Mouse (Mus musculus) liver, postnatal 0 days (tissue): ENCODE measurements around the gene Flywch1. TPM values are rescaled to one million over a fixed set of nuclear protein-coding genes. Genes with fewer than 3 reads are reported as not detected.
A peak's percentile ranks its signal among the peaks of the same experiment; 100 is the strongest.

Source experiments
- ATAC-seq: fragments of 200-750 bp; cut with Nextera tagmentation; 2 replicates; pipeline ENCODE4 v1.8.0; 2017; ENCODE audit warnings: mild to moderate bottlenecking, moderate library complexity
- DNase-seq: peaks from one replicate; pipeline ENCODE4 v3.0.0-alpha.2; 2016
- H3K27ac ChIP-seq: fragments of 300-500 bp; sonication (generic); 2 replicates; pipeline ENCODE4 v1.5.1; 2014; ENCODE audit warnings: antibody characterized with exemption, moderate library complexity, mild to moderate bottlenecking, low read depth
- H3K27me3 ChIP-seq: fragments of 300-500 bp; sonication (generic); 2 replicates; pipeline ENCODE4 v1.6.1; 2014; ENCODE audit warnings: low read length, control low read depth, mixed read lengths; ENCODE audit not compliant: insufficient read depth
- H3K36me3 ChIP-seq: fragments of 300-500 bp; sonication (generic); replicated peaks from 2 replicates; pipeline ENCODE4 v1.6.1; 2014; ENCODE audit warnings: mild to moderate bottlenecking, control low read depth, low read length, moderate library complexity, mixed read lengths; ENCODE audit not compliant: insufficient read depth
- H3K4me1 ChIP-seq: fragments of 300-500 bp; sonication (generic); 2 replicates; pipeline ENCODE4 v1.6.1; 2014; ENCODE audit warnings: antibody characterized with exemption, mild to moderate bottlenecking, control low read depth; ENCODE audit not compliant: insufficient read depth
- H3K4me2 ChIP-seq: fragments of 300-500 bp; sonication (generic); 2 replicates; pipeline ENCODE4 v1.6.1; 2014; ENCODE audit warnings: low read depth, mild to moderate bottlenecking, low read length, moderate library complexity, mixed read lengths
- H3K4me3 ChIP-seq: fragments of 300-500 bp; sonication (generic); 2 replicates; pipeline ENCODE4 v1.5.1; 2014; ENCODE audit warnings: low read depth, low read length
- H3K9ac ChIP-seq: fragments of 300-500 bp; sonication (generic); replicated peaks from 2 replicates; pipeline ENCODE4 v1.6.1; 2014; ENCODE audit warnings: mild to moderate bottlenecking, moderate library complexity
- H3K9me3 ChIP-seq: fragments of 300-500 bp; sonication (generic); 2 replicates; pipeline ENCODE4 v1.6.1; 2016; ENCODE audit warnings: mild to moderate bottlenecking, control low read depth, low read length, mixed read lengths
- CTCF ChIP-seq: sonication (generic); IDR thresholded peaks from 2 replicates; pipeline ENCODE4 v1.5.1; 2016; ENCODE audit warnings: antibody characterized with exemption, low read depth
- EP300 ChIP-seq: IDR thresholded peaks from 2 replicates; pipeline ENCODE4 v1.6.1; 2016; ENCODE audit warnings: antibody characterized with exemption, low read depth, mild to moderate bottlenecking
- WGBS: fragments of 180-500 bp; shearing (Covaris S2); extraction: QIAGEN DNeasy Blood & Tissue Kit; methylation state at CpG from one replicate; pipeline ENCODE4 v1.1.7; 2014; ENCODE audit not compliant: insufficient replicate concordance; 5-methylcytosine and 5-hydroxymethylcytosine counted together
- polyA plus RNA-seq: library from polyadenylated mRNA; unstranded; fragments of >200 nt; fragmentation: Nextera tagmentation; extraction: Ambion mirVana; gene quantifications from 2 replicates; pipeline ENCODE4 v1.2.1, GENCODE M21; 2015

Gene Flywch1
- polyA plus RNA-seq, 1 experiment from 2014 or later = 11.9 TPM

DNA sequence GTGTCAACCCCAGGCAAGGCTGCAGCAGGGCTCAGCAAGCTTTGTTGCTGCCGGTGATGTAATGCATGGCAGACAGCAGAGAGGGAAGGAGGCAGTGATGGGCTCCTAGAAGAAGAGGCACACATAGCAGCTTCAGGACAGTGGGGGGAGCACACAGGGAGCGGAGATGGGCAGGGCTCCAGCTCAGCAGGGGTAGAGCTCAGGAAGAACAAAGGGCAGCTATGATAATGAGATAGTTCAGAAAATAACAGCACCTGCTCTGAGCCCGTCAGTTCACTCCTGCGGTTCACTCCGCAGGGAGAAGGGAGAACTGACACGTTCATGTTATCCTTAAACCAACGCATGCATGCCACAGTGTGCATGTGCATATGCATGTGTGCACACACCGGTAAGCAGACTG lies 12.6 kb downstream of the Flywch1 start:
- H3K9me3 ChIP-seq = no peaks in the 10 kb centered on the region
- 0 out of 2 replicates have a peak, but pooled peaks cover 5% of the 10 kb centered on the region for H3K36me3 ChIP-seq
- WGBS = 87% methylated on average over 8 of the region's 8 CpGs
- no peak for TF ChIP-seq CTCF
- no peak for TF ChIP-seq EP300
- H3K27ac ChIP-seq = no peak overlapping the region
- DNase-seq (no peak), ATAC-seq (no peak)
- H3K9ac ChIP-seq = no peak overlapping the region
- H3K4me1 ChIP-seq = no peaks in the 10 kb centered on the region
- H3K27me3 ChIP-seq = no peaks in the 10 kb centered on the region
- H3K4me2 ChIP-seq = no peak overlapping the region
- no peak overlapping the region for H3K4me3 ChIP-seq

DNA sequence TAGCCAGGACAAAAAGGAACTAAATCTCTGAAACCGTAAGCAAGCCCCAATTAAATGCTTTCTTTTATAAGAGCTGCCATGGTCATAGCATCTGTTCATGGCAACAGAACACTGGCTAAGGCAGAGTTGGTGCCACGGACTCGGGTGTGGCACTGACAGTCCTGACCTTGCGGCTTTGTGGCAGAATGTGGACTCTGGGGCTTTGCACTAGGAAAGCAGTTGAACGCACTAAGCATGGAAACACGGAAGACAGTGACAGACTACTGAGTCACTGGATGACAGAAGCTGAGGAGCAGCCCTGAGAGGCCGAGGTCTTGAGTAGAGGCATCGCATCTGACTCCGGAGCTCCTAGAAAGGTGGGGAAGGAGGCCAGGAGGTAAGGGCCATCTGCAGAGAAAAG lies 13.8 kb downstream of the Flywch1 start:
- no peaks in the 10 kb centered on the region for H3K4me1 ChIP-seq
- no peak overlapping the region for H3K4me2 ChIP-seq
- no peak overlapping the region for H3K27ac ChIP-seq
- no peak overlapping the region for H3K9ac ChIP-seq
- H3K4me3 ChIP-seq = no peak overlapping the region
- 0 out of 2 replicates have a peak, but pooled peaks cover 9% of the 10 kb centered on the region for H3K36me3 ChIP-seq
- no peaks in the 10 kb centered on the region for H3K9me3 ChIP-seq
- WGBS = 93% methylated on average over 9 of the region's 9 CpGs
- TF ChIP-seq CTCF = no peak
- TF ChIP-seq EP300 = no peak
- no peaks in the 10 kb centered on the region for H3K27me3 ChIP-seq
- ATAC-seq = no peak
- no peak for DNase-seq

DNA sequence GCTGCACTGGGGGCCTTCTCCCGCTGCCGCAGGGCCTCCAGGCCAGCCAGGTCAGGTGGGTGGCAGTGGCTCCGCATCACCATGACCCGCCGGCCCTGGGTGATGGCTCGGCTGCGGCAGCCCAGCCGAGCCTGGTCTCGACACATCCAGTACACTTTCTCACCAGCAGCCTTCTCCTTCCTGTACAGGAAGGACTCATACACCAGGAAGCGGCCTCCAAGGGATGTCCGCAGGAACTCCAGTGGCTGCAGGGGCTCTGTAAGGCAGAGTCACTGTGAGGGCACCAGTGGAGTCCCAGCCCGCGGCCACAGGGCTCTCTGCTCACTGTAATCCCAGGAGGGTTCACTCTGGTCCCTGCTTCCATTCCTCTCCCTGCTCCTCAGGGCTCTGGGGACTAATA lies 15.7 kb downstream of the Flywch1 start:
- peak overlapping the region; percentile 55; the same call in 1 of the 2 replicates for H3K27ac ChIP-seq
- 0 out of 2 replicates have a peak, but pooled peaks cover 7% of the 10 kb centered on the region for H3K36me3 ChIP-seq
- H3K4me3 ChIP-seq = no peak overlapping the region
- no peaks in the 10 kb centered on the region for H3K27me3 ChIP-seq
- TF ChIP-seq CTCF (no peak), EP300 (no peak)
- ATAC-seq (peak; percentile 59), DNase-seq (no peak)
- no peaks in the 10 kb centered on the region for H3K9me3 ChIP-seq
- 72% methylated on average over 13 of the region's 13 CpGs for WGBS
- no peak overlapping the region for H3K9ac ChIP-seq
- H3K4me2 ChIP-seq = no peak overlapping the region
- no peaks in the 10 kb centered on the region for H3K4me1 ChIP-seq

DNA sequence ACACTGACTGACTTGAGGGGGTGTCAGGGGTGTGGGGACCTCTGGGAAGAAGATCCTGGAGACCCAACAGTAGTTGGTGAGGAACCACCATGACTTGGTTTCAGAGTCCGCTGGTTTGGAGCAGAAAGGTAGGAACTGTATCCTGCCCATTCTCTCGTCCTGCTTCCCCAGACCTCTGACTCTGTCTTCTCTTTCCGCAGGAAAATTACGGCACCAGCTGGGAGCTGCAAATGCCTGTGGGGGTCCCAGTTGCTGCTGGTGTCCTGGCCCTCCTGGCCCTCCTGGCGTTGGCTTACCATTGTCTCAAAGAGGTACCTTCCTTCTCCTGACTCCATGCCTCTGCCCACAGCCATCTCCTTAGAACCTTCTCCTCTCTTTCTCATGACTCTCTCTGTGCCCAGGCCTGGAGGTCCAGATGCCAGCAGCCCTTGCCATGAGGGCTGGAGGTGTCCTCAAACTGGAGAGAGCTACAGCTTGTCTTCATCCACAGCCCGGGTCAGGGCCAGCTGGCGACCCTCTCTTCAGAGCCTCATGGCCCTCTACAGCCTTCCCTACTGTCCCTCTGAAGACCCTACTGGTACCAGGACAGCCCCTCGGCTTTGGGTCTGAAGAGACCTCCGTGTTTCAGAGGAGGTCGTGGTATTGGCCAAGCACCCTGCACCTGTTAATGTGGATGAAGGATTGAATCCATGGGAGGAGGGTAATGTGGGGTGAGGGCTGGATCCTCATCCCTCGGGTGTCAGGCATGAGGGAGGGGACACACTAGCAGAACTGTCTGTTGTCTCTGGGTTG lies 21.8 kb downstream of the Flywch1 start:
- 0 out of 2 replicates have a peak, but pooled peaks cover 4% of the 10 kb centered on the region for H3K36me3 ChIP-seq
- TF ChIP-seq CTCF = no peak
- TF ChIP-seq EP300 = no peak
- H3K27ac ChIP-seq = no peak overlapping the region
- H3K9ac ChIP-seq = no peak overlapping the region; the same call in 1 of the 2 replicates
- peak overlapping the region; percentile 67 for H3K4me2 ChIP-seq
- peaks cover 25% of the 10 kb centered on the region for H3K27me3 ChIP-seq
- ATAC-seq (no peak), DNase-seq (no peak)
- peak overlapping the region; percentile 42 for H3K4me3 ChIP-seq
- peaks cover 14% of the 10 kb centered on the region for H3K4me1 ChIP-seq
- WGBS = 66% methylated on average over 11 of the region's 11 CpGs
- H3K9me3 ChIP-seq = no peaks in the 10 kb centered on the region

DNA sequence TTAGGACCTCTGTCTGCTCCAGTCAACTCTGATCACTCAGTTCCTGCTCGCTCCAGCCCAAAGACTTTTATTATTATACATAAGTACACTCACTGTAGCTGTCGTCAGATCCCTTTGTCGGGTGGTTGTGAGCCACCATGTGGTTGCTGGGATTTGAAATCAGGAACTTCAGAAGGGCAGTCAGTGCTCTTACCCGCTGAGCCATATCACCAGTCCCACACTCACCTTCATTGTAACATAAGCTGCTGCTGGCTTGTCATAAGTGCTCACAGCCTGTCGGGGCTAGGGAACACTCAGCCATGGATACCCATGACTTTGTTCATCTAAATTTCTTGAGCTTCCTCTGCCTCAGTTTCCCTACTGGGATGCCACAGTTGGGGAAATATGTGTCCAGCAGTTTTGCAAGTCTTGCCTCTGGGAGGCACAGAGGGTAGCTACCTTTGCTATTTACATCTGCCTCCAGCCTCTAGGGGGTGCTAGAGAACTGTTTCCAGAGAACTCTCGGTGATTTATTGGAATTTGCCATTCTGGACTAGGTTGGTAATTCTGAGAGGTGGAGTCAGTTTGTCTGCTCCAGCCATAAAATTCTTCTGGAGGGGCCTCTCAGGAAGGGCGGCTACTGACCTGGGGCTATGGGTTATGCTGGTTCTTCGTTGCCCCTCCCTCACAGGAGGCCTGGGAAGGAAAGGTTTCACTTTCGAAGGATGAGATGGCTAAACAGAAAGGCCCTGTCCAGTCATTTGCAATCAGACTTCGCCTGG lies 22.6 kb downstream of the Flywch1 start:
- Histone ChIP-seq H3K4me3 (peak overlapping the region; percentile 42), H3K27me3 (peaks cover 33% of the 10 kb centered on the region), H3K4me2 (peak overlapping the region; percentile 67), H3K27ac (no peak overlapping the region), H3K4me1 (peaks cover 14% of the 10 kb centered on the region), H3K9me3 (no peaks in the 10 kb centered on the region), H3K36me3 (0 out of 2 replicates have a peak, but pooled peaks cover 4% of the 10 kb centered on the region), H3K9ac (no peak overlapping the region; the same call in 1 of the 2 replicates)
- TF ChIP-seq EP300 (no peak), CTCF (peak; percentile 90)
- WGBS = 20% methylated on average over 10 of the region's 10 CpGs
- DNase-seq (peak; percentile 72), ATAC-seq (peak; percentile 71)

DNA sequence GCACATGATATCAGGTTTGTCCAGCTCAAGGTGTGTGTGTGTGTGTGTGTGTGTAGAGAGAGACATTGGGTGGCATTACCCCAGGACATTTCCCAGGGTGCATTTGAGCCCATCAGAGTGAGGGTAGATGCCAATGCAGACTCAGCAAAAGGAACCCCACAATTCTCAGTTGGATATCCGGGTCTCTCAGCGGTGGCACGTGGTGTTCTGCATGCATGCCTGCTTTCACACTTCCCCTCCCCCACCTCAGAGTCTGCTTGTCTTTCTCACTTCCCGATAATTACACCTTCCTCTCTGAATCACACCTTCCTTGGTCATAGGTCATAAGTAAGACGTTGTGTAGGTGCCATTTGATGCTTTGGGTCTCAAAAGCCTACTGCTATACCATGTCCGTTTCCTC lies 23.4 kb downstream of the Flywch1 start:
- H3K4me1 ChIP-seq = peaks cover 14% of the 10 kb centered on the region
- H3K4me2 ChIP-seq = no peak overlapping the region
- H3K9me3 ChIP-seq = no peaks in the 10 kb centered on the region
- ATAC-seq (no peak), DNase-seq (no peak)
- H3K27me3 ChIP-seq = peaks cover 40% of the 10 kb centered on the region
- no peaks in the 10 kb centered on the region for H3K36me3 ChIP-seq
- no peak overlapping the region for H3K4me3 ChIP-seq
- no peak overlapping the region for H3K9ac ChIP-seq
- no peak for TF ChIP-seq EP300
- TF ChIP-seq CTCF = no peak
- WGBS = 19% methylated on average over 6 of the region's 6 CpGs
- H3K27ac ChIP-seq = no peak overlapping the region
